9 mouse cellular contexts compared by ENCODE assay signal in genomic region chr7:25433007-25433541, GRCm38 (mm10). TPM values are rescaled to one million over a fixed set of nuclear protein-coding genes. Genes with fewer than 3 reads are reported as not detected.
DNase-seq lines count a peak whose midpoint lies in the region; ATAC-seq lines count a peak whose summit lies in the region.
"Had no signal": no experiment of that assay in that cellular context is flagged by ENCODE, and none has a peak within 500 bp of the region (broad histone marks: within the 10 kb centered on the region; RNA-seq: fewer than 3 reads in every experiment).

No protein-coding gene starts in this region.

- peak; percentile 12 for DNase-seq in gastrocnemius, postnatal 25 days
- DNase-seq in gastrocnemius, postnatal 36 days: no peak
- peak; percentile 20 for DNase-seq in NIH3T3 (ENCODE audit: low read depth)
- DNase-seq in heart, postnatal 25 days (ENCODE audit: low spot score): peak; percentile 16
- DNase-seq in adrenal gland, adult 2 months: no peak
- DNase-seq in adipocyte (ENCODE audit: low spot score): no peak

- intact Hi-C loops in gastrocnemius, postnatal 36 days (cut with DNase I): no loop called here
- intact Hi-C loops in heart, postnatal 25 days (cut with DNase I): no loop called here

- peak; percentile 63 for ATAC-seq in megakaryocyte progenitor cell, adult 5-6 weeks (replicated peaks; ENCODE audit: poor library complexity)
- no peak for ATAC-seq in CD4-positive, CD25-positive, alpha-beta regulatory T cell, adult 4 months

RNA-seq across cellular contexts. Expression of gene Cxcl17, which starts 20.4 kb away (rescaled TPM):
- not detected for total RNA-seq in gastrocnemius, postnatal 25 days (2021)
- not detected for total RNA-seq in gastrocnemius, postnatal 36 days (2021)
- not detected for total RNA-seq in heart, postnatal 25 days (2021)
- not detected in 2 replicates for total RNA-seq in megakaryocyte progenitor cell, adult 5-6 weeks (2015)
- total RNA-seq in megakaryocyte progenitor cell, adult 5-6 weeks (2017): not detected in 2 replicates
- not detected for total RNA-seq in adrenal gland, adult 2 months (2021)
- polyA plus RNA-seq in adrenal gland, adult 2 months (2012; rRNA removed): not detected in 2 replicates
- not detected for polyA plus RNA-seq in CD4-positive, CD25-positive, alpha-beta regulatory T cell, adult 4 months (2017; shearing (Covaris generic))
- total RNA-seq: G1E had no signal
- polyA plus RNA-seq: G1E had no signal

RNA-seq across cellular contexts. Expression of gene Lipe, which starts 34.6 kb away (rescaled TPM):
- total RNA-seq in gastrocnemius, postnatal 25 days (2021): 10 to 100 TPM; 12.8 to 42.6 TPM
- total RNA-seq in gastrocnemius, postnatal 36 days (2021): 10 to 100 TPM; 18.6 to 20.6 TPM
- total RNA-seq in heart, postnatal 25 days (2021): 10 to 100 TPM; 40.5 to 41.5 TPM
- 8.3 and 9.8 TPM in 2 replicates for total RNA-seq in megakaryocyte progenitor cell, adult 5-6 weeks (2015)
- 7.2 and 7.4 TPM in 2 replicates for total RNA-seq in megakaryocyte progenitor cell, adult 5-6 weeks (2017)
- 100 to 1,000 TPM; 372 to 462 TPM for total RNA-seq in adrenal gland, adult 2 months (2021)
- polyA plus RNA-seq in adrenal gland, adult 2 months (2012; rRNA removed): 471 and 632 TPM in 2 replicates
- polyA plus RNA-seq in CD4-positive, CD25-positive, alpha-beta regulatory T cell, adult 4 months (2017; shearing (Covaris generic)): 10 to 100 TPM; 14.2 to 24.4 TPM

RNA-seq across cellular contexts. Expression of gene Ceacam1, which starts 44.3 kb away (rescaled TPM):
- total RNA-seq in gastrocnemius, postnatal 25 days (2021): 1 to 10 TPM; 4.1 to 5.2 TPM
- total RNA-seq in gastrocnemius, postnatal 36 days (2021): 1 to 10 TPM; 3.0 to 6.1 TPM
- total RNA-seq in heart, postnatal 25 days (2021): 10 to 100 TPM; 12.4 to 14.7 TPM
- total RNA-seq in megakaryocyte progenitor cell, adult 5-6 weeks (2015): 62.9 and 87.1 TPM in 2 replicates
- 21.0 and 23.6 TPM in 2 replicates for total RNA-seq in megakaryocyte progenitor cell, adult 5-6 weeks (2017)
- total RNA-seq in adrenal gland, adult 2 months (2021): 10 to 100 TPM in 1 of 2 experiments, 1 to 10 TPM in 1; 8.4 to 45.0 TPM
- 5.9 and 9.5 TPM in 2 replicates for polyA plus RNA-seq in adrenal gland, adult 2 months (2012; rRNA removed)
- 1 to 10 TPM in 1 of 2 experiments, not detected in 1; 1.2 TPM for polyA plus RNA-seq in CD4-positive, CD25-positive, alpha-beta regulatory T cell, adult 4 months (2017; shearing (Covaris generic))
- polyA plus RNA-seq: G1E had no signal

Comparison
In these comparisons a context has a peak if more than half of its experiments do, and no peak if none do; other contexts are left out.
1. DNase-seq: peak in gastrocnemius, postnatal 25 days (single experiment), NIH3T3 (single experiment) and heart, postnatal 25 days (single experiment); none in gastrocnemius, postnatal 36 days (0 of 2), adrenal gland, adult 2 months (single experiment) and adipocyte (single experiment).
2. RNA of gene Lipe, which starts 34.6 kb away (total RNA-seq): 372 to 462 TPM in adrenal gland, adult 2 months; 12.8 to 42.6 TPM in gastrocnemius, postnatal 25 days, 40.5 to 41.5 TPM in heart, postnatal 25 days, 18.6 to 20.6 TPM in gastrocnemius, postnatal 36 days and 7.2 to 9.8 TPM in megakaryocyte progenitor cell, adult 5-6 weeks; every median in the first group is over 4 times any median in the second.